Mouse (Mus musculus) cerebellum, adult 2 months (tissue): ENCODE measurements at regions not wholly inside any gene's neighbourhood (a gene's known extent, or its start where the extent isn't known, plus 50 kb on each side); places are given as distances from the start of the nearest gene placed in this dataset.

ENCODE experiments used
- CTCF ChIP-seq: fragments of 200-500 bp; IDR thresholded peaks from 2 replicates; pipeline ENCODE4 v1.5.1; 2011; ENCODE audit warnings: low read depth, mild to moderate bottlenecking, control low read depth, low read length, moderate library complexity, borderline replicate concordance; ENCODE audit not compliant: insufficient read depth
- POLR2A ChIP-seq: fragments of 200-500 bp; IDR thresholded peaks from 2 replicates; pipeline ENCODE4 v1.6.1; 2011; ENCODE audit warnings: low read length, control low read depth, borderline replicate concordance; ENCODE audit not compliant: insufficient read depth

GRCm38 (mm10) chr3:77800776-77801175 lies 1485.5 kb downstream of the Rapgef2 start:
- TF ChIP-seq CTCF (no peak), POLR2A (no peak)
